Mouse (Mus musculus) kidney, adult 2 months (tissue): Measurements from ENCODE around the gene Riox1.

ENCODE experiments used
- CTCF ChIP-seq: fragments of 200-500 bp; conservative IDR thresholded peaks from 2 replicates; pipeline ENCODE4 v1.5.1; 2011; ENCODE audit warnings: low read depth, mild to moderate bottlenecking, control low read depth, low read length, moderate library complexity, mixed read lengths; ENCODE audit not compliant: insufficient read depth, insufficient read length
- POLR2A ChIP-seq: fragments of 200-500 bp; IDR thresholded peaks from one replicate; pipeline ENCODE4 v1.6.1; 2011; ENCODE audit warnings: low read depth, low read length, control low read depth

- TF ChIP-seq CTCF (no peak), POLR2A (no peak)
Measured at GRCm38 (mm10) chr12:83988483-83988882, 38.1 kb downstream of the Riox1 start.
